Mouse (Mus musculus): ENCODE measurements around the gene 1700001C19Rik. TPM values are rescaled to one million over a fixed set of nuclear protein-coding genes. Genes with fewer than 3 reads are reported as not detected.

1700001C19Rik gene
- 0.11 and 0.26 TPM in 2 replicates for polyA plus RNA-seq (2012; rRNA removed)

DNA sequence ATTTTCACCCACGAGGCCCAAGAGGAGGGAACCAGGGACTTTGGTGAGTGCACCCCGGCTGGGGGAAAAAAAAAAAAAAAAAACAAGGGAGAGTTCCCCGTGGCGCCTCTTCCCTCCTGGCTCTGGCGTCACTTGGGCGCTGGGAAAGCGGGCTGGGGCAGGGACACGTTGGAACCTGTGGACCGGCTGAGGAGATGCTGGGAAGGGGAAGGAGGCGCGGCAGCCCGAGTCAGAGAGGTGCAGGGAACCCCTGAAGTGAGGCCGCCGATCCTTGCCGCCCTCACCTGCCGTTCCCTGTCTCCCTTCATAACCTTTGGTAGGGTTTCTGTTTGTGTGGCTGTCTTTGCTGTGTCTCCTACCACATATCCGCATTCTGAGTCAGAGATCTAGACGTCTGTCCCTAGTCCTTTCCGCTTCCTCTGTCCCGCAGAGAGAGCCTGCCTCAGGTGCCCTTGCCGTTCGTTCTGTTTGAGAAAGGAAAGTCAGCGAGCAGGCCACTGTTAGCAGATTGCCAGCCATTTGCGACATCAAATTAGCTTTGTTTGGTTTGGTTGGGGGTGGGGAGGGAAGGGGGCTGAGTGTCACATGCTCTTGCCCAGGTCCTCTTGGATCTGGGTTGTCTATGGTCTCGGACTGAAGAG is at the start of gene 1700001C19Rik:
Gene 1700001C19Rik (minus strand): TSS at position 470 of the 641 bp plus-strand sequence.
- Histone ChIP-seq H3K27ac (ENCODE audit: control insufficient read depth, insufficient read depth, low read length) (no peak within 1 kb of the TSS), H3K4me3 (ENCODE audit: control insufficient read depth, insufficient read depth, low read length) (peak within 1 kb of the TSS; percentile 34), H3K27me3 (ENCODE audit: control insufficient read depth, insufficient read depth, low read length) (peaks cover 5% of the 10 kb centered on the region; the same call in 1 of the 2 replicates), H3K4me1 (replicated peaks; ENCODE audit: control insufficient read depth, insufficient read depth, low read length) (peaks cover 21% of the 10 kb centered on the region), H3K36me3 (ENCODE audit: control insufficient read depth, insufficient read depth, low read length) (no peaks in the 10 kb centered on the region)
- WGBS = 15% methylated on average over 25 of the region's 25 CpGs
- TF ChIP-seq CTCF (IDR thresholded peaks at IDR 0.05; ENCODE audit: borderline replicate concordance, control insufficient read depth, extremely low read depth, insufficient read depth, low read length, poor library complexity) (no peak), POLR2A (IDR thresholded peaks at IDR 0.05; ENCODE audit: control insufficient read depth, extremely low read depth, insufficient read depth, low read length, poor library complexity) (no peak)
- no peak for DNase-seq

- no peak for DNase-seq
- peaks cover 22% of the 10 kb centered on the region for H3K36me3 ChIP-seq (ENCODE audit: control insufficient read depth, insufficient read depth, low read length)
- peaks cover 20% of the 10 kb centered on the region for H3K4me1 ChIP-seq (replicated peaks; ENCODE audit: control insufficient read depth, insufficient read depth, low read length)
- H3K4me3 ChIP-seq (ENCODE audit: control insufficient read depth, insufficient read depth, low read length) = no peak overlapping the region
- no peak overlapping the region; the same call in 1 of the 2 replicates for H3K27ac ChIP-seq (ENCODE audit: control insufficient read depth, insufficient read depth, low read length)
- WGBS = 94% methylated on average over 3 of the region's 3 CpGs
- TF ChIP-seq POLR2A (IDR thresholded peaks at IDR 0.05; ENCODE audit: control insufficient read depth, extremely low read depth, insufficient read depth, low read length, poor library complexity) (no peak), CTCF (IDR thresholded peaks at IDR 0.05; ENCODE audit: borderline replicate concordance, control insufficient read depth, extremely low read depth, insufficient read depth, low read length, poor library complexity) (no peak)
- no peaks in the 10 kb centered on the region for H3K27me3 ChIP-seq (ENCODE audit: control insufficient read depth, insufficient read depth, low read length)
Measured at GRCm38 (mm10) chr17:47485791-47486190, 48.6 kb upstream of the 1700001C19Rik start.

- Histone ChIP-seq H3K36me3 (ENCODE audit: control insufficient read depth, insufficient read depth, low read length) (peaks cover 15% of the 10 kb centered on the region), H3K4me3 (ENCODE audit: control insufficient read depth, insufficient read depth, low read length) (no peak overlapping the region), H3K27me3 (ENCODE audit: control insufficient read depth, insufficient read depth, low read length) (no peaks in the 10 kb centered on the region), H3K27ac (ENCODE audit: control insufficient read depth, insufficient read depth, low read length) (no peak overlapping the region), H3K4me1 (replicated peaks; ENCODE audit: control insufficient read depth, insufficient read depth, low read length) (peaks cover 20% of the 10 kb centered on the region)
- 54% methylated on average over 3 of the region's 3 CpGs for WGBS
- no peak for TF ChIP-seq CTCF (IDR thresholded peaks at IDR 0.05; ENCODE audit: borderline replicate concordance, control insufficient read depth, extremely low read depth, insufficient read depth, low read length, poor library complexity)
- TF ChIP-seq POLR2A (IDR thresholded peaks at IDR 0.05; ENCODE audit: control insufficient read depth, extremely low read depth, insufficient read depth, low read length, poor library complexity) = no peak
- no peak for DNase-seq
Measured at GRCm38 (mm10) chr17:47484993-47485392, 47.8 kb upstream of the 1700001C19Rik start.

GRCm38 (mm10) chr17:47484241-47484921 is 47.2 kb upstream of the 1700001C19Rik start:
- H3K36me3 ChIP-seq (ENCODE audit: control insufficient read depth, insufficient read depth, low read length) = peaks cover 9% of the 10 kb centered on the region
- peaks cover 20% of the 10 kb centered on the region for H3K4me1 ChIP-seq (replicated peaks; ENCODE audit: control insufficient read depth, insufficient read depth, low read length)
- no peak overlapping the region for H3K27ac ChIP-seq (ENCODE audit: control insufficient read depth, insufficient read depth, low read length)
- TF ChIP-seq CTCF (IDR thresholded peaks at IDR 0.05; ENCODE audit: borderline replicate concordance, control insufficient read depth, extremely low read depth, insufficient read depth, low read length, poor library complexity) (no peak), POLR2A (IDR thresholded peaks at IDR 0.05; ENCODE audit: control insufficient read depth, extremely low read depth, insufficient read depth, low read length, poor library complexity) (no peak)
- no peak overlapping the region for H3K4me3 ChIP-seq (ENCODE audit: control insufficient read depth, insufficient read depth, low read length)
- H3K27me3 ChIP-seq (ENCODE audit: control insufficient read depth, insufficient read depth, low read length) = no peaks in the 10 kb centered on the region
- WGBS = 68% methylated on average over 1 of the region's 1 CpGs
- no peak for DNase-seq

DNA sequence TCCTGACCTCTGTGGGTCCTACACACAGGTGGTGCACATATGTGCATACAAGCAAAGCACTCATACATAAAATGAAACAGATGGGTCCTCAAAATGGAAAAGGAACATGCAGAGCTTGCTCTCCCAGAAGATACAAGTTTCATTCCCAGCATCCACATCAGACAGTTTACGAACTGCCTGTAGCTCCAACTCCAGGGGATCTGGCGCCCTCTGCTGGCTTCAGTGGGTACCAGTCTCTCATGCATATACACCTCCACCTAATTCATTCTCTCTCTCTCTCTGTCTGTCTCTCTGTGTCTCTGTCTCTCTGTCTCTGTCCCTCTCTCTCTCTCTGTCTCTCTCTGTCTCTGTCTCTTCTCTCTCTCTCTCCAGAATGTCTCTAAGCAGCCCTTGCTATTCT is 45.2 kb upstream of the 1700001C19Rik start:
- no peak for TF ChIP-seq POLR2A (IDR thresholded peaks at IDR 0.05; ENCODE audit: control insufficient read depth, extremely low read depth, insufficient read depth, low read length, poor library complexity)
- TF ChIP-seq CTCF (IDR thresholded peaks at IDR 0.05; ENCODE audit: borderline replicate concordance, control insufficient read depth, extremely low read depth, insufficient read depth, low read length, poor library complexity) = no peak
- no peak overlapping the region for H3K4me3 ChIP-seq (ENCODE audit: control insufficient read depth, insufficient read depth, low read length)
- H3K36me3 ChIP-seq (ENCODE audit: control insufficient read depth, insufficient read depth, low read length) = no peaks in the 10 kb centered on the region
- WGBS = 45% methylated on average over 2 of the region's 2 CpGs
- peak; percentile 64 for DNase-seq
- no peaks in the 10 kb centered on the region for H3K27me3 ChIP-seq (ENCODE audit: control insufficient read depth, insufficient read depth, low read length)
- peaks cover 20% of the 10 kb centered on the region for H3K4me1 ChIP-seq (replicated peaks; ENCODE audit: control insufficient read depth, insufficient read depth, low read length)
- H3K27ac ChIP-seq (ENCODE audit: control insufficient read depth, insufficient read depth, low read length) = no peak overlapping the region

DNA sequence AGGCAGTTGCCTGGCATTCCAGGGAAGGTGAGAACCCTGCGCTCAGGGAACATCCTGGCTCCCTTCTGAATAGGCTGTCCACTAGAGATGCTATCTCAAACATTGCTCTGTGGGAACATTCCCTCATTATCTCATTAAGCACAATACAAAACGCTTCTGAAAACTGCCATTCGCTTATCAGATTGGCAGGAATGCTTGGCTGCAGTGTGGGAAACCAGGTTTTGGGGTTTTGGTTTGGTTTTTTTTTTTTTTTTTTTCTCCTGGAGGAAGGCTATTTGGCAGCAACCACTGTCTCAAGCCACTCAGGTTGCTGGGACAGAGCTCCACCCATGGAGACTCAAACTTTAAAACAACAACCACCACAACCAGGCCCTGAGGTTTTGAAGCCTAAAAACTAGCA is 42.7 kb upstream of the 1700001C19Rik start:
- TF ChIP-seq POLR2A (IDR thresholded peaks at IDR 0.05; ENCODE audit: control insufficient read depth, extremely low read depth, insufficient read depth, low read length, poor library complexity) (no peak), CTCF (IDR thresholded peaks at IDR 0.05; ENCODE audit: borderline replicate concordance, control insufficient read depth, extremely low read depth, insufficient read depth, low read length, poor library complexity) (no peak)
- H3K36me3 ChIP-seq (ENCODE audit: control insufficient read depth, insufficient read depth, low read length) = no peaks in the 10 kb centered on the region

More for the DNA sequence above, 42.7 kb upstream of the 1700001C19Rik start:
- H3K27ac ChIP-seq (ENCODE audit: control insufficient read depth, insufficient read depth, low read length) = no peak overlapping the region
- WGBS = 73% methylated on average over 3 of the region's 3 CpGs
- no peak overlapping the region for H3K4me3 ChIP-seq (ENCODE audit: control insufficient read depth, insufficient read depth, low read length)
- H3K4me1 ChIP-seq (replicated peaks; ENCODE audit: control insufficient read depth, insufficient read depth, low read length) = 0 out of 2 replicates have a peak, but pooled peaks cover 4% of the 10 kb centered on the region
- DNase-seq = no peak
- H3K27me3 ChIP-seq (ENCODE audit: control insufficient read depth, insufficient read depth, low read length) = no peaks in the 10 kb centered on the region

Data from thymus, adult 2 months (tissue).